Mouse (Mus musculus): ENCODE measurements around the gene Prss50. TPM values are rescaled to one million over a fixed set of nuclear protein-coding genes. Genes with fewer than 3 reads are reported as not detected.

Prss50 gene
- polyA plus RNA-seq, 1 experiment from 2014 or later = 0.43 TPM

DNA sequence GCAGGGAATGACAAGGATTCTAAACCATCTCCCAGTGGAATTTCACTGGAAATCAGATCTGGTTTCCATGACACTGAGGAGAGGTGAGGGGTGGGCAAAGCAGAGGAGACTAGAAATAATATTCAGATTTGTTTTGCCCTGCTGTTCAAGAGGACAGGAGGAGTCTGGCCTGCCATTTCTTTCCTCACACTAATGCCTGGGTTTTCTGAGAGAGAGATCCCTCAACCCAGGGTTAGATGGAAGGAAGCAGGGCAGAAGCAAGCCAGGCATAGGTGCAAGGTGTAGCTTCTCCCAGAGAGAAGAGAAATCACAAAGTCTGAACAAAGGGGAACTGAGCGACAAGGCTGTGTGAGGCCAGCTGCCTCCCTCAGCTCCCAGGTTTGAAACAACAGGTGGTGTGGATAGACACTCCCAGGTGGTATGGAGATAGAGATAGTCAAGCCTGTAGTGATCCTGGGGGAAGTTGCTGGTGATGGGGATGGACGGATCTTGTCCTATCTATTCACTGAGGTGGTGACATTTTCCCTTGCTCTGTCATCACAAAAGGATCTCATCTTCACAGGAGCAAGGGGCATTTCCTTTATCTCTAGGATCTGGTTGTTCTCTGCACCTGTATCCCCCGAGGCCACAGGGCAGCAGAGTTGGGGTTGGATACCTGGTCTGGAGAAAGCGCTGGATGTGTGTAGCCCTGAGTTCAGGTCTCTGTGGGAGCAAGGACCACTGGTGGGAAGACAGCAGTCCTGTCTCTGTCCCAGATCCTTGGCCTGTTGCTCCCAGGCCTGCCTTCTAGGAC, 50.3 kb downstream of the Prss50 start:
- H3K36me3 ChIP-seq (ENCODE audit: control insufficient read depth, insufficient read depth, low read length) = no peaks in the 10 kb centered on the region
- no peak overlapping the region for H3K27ac ChIP-seq (ENCODE audit: low read depth, low read length)
- no peaks in the 10 kb centered on the region for H3K4me1 ChIP-seq (ENCODE audit: control insufficient read depth, insufficient read depth, low read length)
- ATAC-seq (ENCODE audit: low read depth) = no peak
- no peak overlapping the region for H3K4me3 ChIP-seq (ENCODE audit: low read depth, low read length)
- 81% methylated on average over 4 of the region's 4 CpGs for WGBS
- no peak overlapping the region for H3K4me2 ChIP-seq (ENCODE audit: low read depth, low read length)
- H3K27me3 ChIP-seq (ENCODE audit: control insufficient read depth, insufficient read depth, low read length) = no peaks in the 10 kb centered on the region
- no peaks in the 10 kb centered on the region for H3K9me3 ChIP-seq (ENCODE audit: control insufficient read depth, low read length)
- no peak overlapping the region for H3K9ac ChIP-seq (replicated peaks; ENCODE audit: low read depth, low read length)

DNA sequence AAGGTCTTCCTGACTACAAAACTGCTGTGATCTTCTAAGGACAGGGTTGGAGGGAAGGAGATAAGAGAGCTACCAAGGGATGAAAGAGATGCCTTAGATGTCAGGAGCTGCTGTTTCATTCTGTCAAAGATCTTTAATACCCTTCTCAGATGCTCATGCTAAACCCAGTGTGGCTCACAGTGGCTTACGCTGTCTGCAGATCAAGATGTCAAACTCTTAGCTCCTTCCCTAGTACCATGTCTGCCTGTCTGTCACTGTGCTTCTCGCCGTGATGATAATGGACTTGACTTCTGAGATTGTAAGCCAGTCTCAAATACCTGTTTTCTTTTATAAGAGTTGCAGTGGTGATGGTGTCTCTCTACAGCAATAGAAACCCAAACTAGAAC, 50.9 kb downstream of the Prss50 start:
- H3K4me2 ChIP-seq (ENCODE audit: low read depth, low read length) = no peak overlapping the region
- no peaks in the 10 kb centered on the region for H3K36me3 ChIP-seq (ENCODE audit: control insufficient read depth, insufficient read depth, low read length)
- H3K9me3 ChIP-seq (ENCODE audit: control insufficient read depth, low read length) = no peaks in the 10 kb centered on the region
- H3K4me1 ChIP-seq (ENCODE audit: control insufficient read depth, insufficient read depth, low read length) = no peaks in the 10 kb centered on the region
- no peak overlapping the region for H3K9ac ChIP-seq (replicated peaks; ENCODE audit: low read depth, low read length)
- no peak overlapping the region for H3K4me3 ChIP-seq (ENCODE audit: low read depth, low read length)
- WGBS = 96% methylated on average over 3 of the region's 3 CpGs
- H3K27ac ChIP-seq (ENCODE audit: low read depth, low read length) = no peak overlapping the region
- H3K27me3 ChIP-seq (ENCODE audit: control insufficient read depth, insufficient read depth, low read length) = no peaks in the 10 kb centered on the region
- ATAC-seq (ENCODE audit: low read depth) = no peak

- 75% methylated on average over 6 of the region's 6 CpGs for WGBS
Observed at GRCm38 (mm10) chr9:110909371-110909967, 51.7 kb downstream of the Prss50 start.

More at GRCm38 (mm10) chr9:110909371-110909967, 51.7 kb downstream of the Prss50 start:
- H3K27ac ChIP-seq (ENCODE audit: low read depth, low read length) = no peak overlapping the region
- H3K4me1 ChIP-seq (ENCODE audit: control insufficient read depth, insufficient read depth, low read length) = no peaks in the 10 kb centered on the region
- no peaks in the 10 kb centered on the region for H3K27me3 ChIP-seq (ENCODE audit: control insufficient read depth, insufficient read depth, low read length)
- no peak for ATAC-seq (ENCODE audit: low read depth)
- no peaks in the 10 kb centered on the region for H3K9me3 ChIP-seq (ENCODE audit: control insufficient read depth, low read length)
- no peak overlapping the region for H3K4me3 ChIP-seq (ENCODE audit: low read depth, low read length)
- no peak overlapping the region for H3K9ac ChIP-seq (replicated peaks; ENCODE audit: low read depth, low read length)
- no peaks in the 10 kb centered on the region for H3K36me3 ChIP-seq (ENCODE audit: control insufficient read depth, insufficient read depth, low read length)
- H3K4me2 ChIP-seq (ENCODE audit: low read depth, low read length) = no peak overlapping the region

Other genes starting within 250 kb of the Prss50 start
- gene Nradd, start 233.5 kb upstream of the Prss50 start, polyA plus RNA-seq (2014; fragmentation: Nextera tagmentation; extraction: Ambion mirVana) = 14.1 and 21.4 TPM in 2 replicates
- 4.8 and 5.0 TPM in 2 replicates for gene Nbeal2, start 203.8 kb upstream of the Prss50 start, polyA plus RNA-seq (2014; fragmentation: Nextera tagmentation; extraction: Ambion mirVana)
- gene Ccdc12, start 201.5 kb upstream of the Prss50 start, polyA plus RNA-seq (2014; fragmentation: Nextera tagmentation; extraction: Ambion mirVana) = 101 and 112 TPM in 2 replicates
- gene Myl3, start 116.1 kb upstream of the Prss50 start, polyA plus RNA-seq (2014; fragmentation: Nextera tagmentation; extraction: Ambion mirVana) = 0.50 and 0.66 TPM in 2 replicates
- gene Pth1r, start 110.8 kb upstream of the Prss50 start, polyA plus RNA-seq (2014; fragmentation: Nextera tagmentation; extraction: Ambion mirVana) = 5.2 and 11.3 TPM in 2 replicates
- not detected in 2 replicates for gene Prss42, start 59.8 kb upstream of the Prss50 start, polyA plus RNA-seq (2014; fragmentation: Nextera tagmentation; extraction: Ambion mirVana)
- not detected in 2 replicates for gene Prss44, start 44.0 kb upstream of the Prss50 start, polyA plus RNA-seq (2014; fragmentation: Nextera tagmentation; extraction: Ambion mirVana)
- not detected in 2 replicates for gene Prss43, start 31.3 kb upstream of the Prss50 start, polyA plus RNA-seq (2014; fragmentation: Nextera tagmentation; extraction: Ambion mirVana)
- not detected in 2 replicates for gene Prss45, start 23.4 kb upstream of the Prss50 start, polyA plus RNA-seq (2014; fragmentation: Nextera tagmentation; extraction: Ambion mirVana)
- gene Prss46, start 13.5 kb upstream of the Prss50 start, polyA plus RNA-seq (2014; fragmentation: Nextera tagmentation; extraction: Ambion mirVana) = not detected in 2 replicates
- gene Als2cl, start 21.9 kb downstream of the Prss50 start, polyA plus RNA-seq (2014; fragmentation: Nextera tagmentation; extraction: Ambion mirVana) = 1.5 and 2.6 TPM in 2 replicates
- 1.3 and 3.1 TPM in 2 replicates for gene Tmie, start 22.1 kb downstream of the Prss50 start, polyA plus RNA-seq (2014; fragmentation: Nextera tagmentation; extraction: Ambion mirVana)
- not detected in 2 replicates for gene Fam240a, start 58.9 kb downstream of the Prss50 start, polyA plus RNA-seq (2014; fragmentation: Nextera tagmentation; extraction: Ambion mirVana)
- 0.58 and 0.71 TPM in 2 replicates for gene Tdgf1, start 88.2 kb downstream of the Prss50 start, polyA plus RNA-seq (2014; fragmentation: Nextera tagmentation; extraction: Ambion mirVana)
- gene Lrrc2, start 93.6 kb downstream of the Prss50 start, polyA plus RNA-seq (2014; fragmentation: Nextera tagmentation; extraction: Ambion mirVana) = 1.3 and 1.5 TPM in 2 replicates
- gene Rtp3, start 132.6 kb downstream of the Prss50 start, polyA plus RNA-seq (2014; fragmentation: Nextera tagmentation; extraction: Ambion mirVana) = not detected in 2 replicates
- 0.29 and 0.75 TPM in 2 replicates for gene Ltf, start 161.3 kb downstream of the Prss50 start, polyA plus RNA-seq (2014; fragmentation: Nextera tagmentation; extraction: Ambion mirVana)
- 0.35 and 1.1 TPM in 2 replicates for gene Ccrl2, start 199.6 kb downstream of the Prss50 start, polyA plus RNA-seq (2014; fragmentation: Nextera tagmentation; extraction: Ambion mirVana)

Data from neural tube, embryonic 14.5 days (tissue).